Mouse (Mus musculus): ENCODE results near the gene Rprml. TPM values are rescaled to one million over a fixed set of nuclear protein-coding genes. Genes with fewer than 3 reads are reported as not detected.

The Rprml gene
- polyA plus RNA-seq (2012; rRNA removed) = 2.7 and 4.8 TPM in 2 replicates

- TF ChIP-seq POLR2A (IDR thresholded peaks at IDR 0.05; ENCODE audit: control insufficient read depth, low read depth, low read length) = peak; percentile 63; the same call in 1 of the 2 replicates
- TF ChIP-seq CTCF (IDR thresholded peaks at IDR 0.05; ENCODE audit: control insufficient read depth, insufficient read depth, insufficient replicate concordance, low read depth, low read length) = no peak
- H3K4me1 ChIP-seq (ENCODE audit: control insufficient read depth, insufficient read depth, low read length) = peaks cover 20% of the 10 kb centered on the region
- H3K4me3 ChIP-seq (ENCODE audit: control insufficient read depth, low read depth, low read length) = peak within 1 kb of the TSS; percentile 75
- no peaks in the 10 kb centered on the region for H3K36me3 ChIP-seq (ENCODE audit: control insufficient read depth, insufficient read depth, low read length)
- no peaks in the 10 kb centered on the region for H3K27me3 ChIP-seq (ENCODE audit: control insufficient read depth, insufficient read depth, low read length)
- peak within 1 kb of the TSS; percentile 71 for H3K27ac ChIP-seq (ENCODE audit: control insufficient read depth, insufficient read depth, low read depth, low read length)
Observed at GRCm38 (mm10) chr11:103649301-103649982, at the start of gene Rprml. Gene Rprml (plus strand): TSS chr11:103649570.

GRCm38 (mm10) chr11:103606611-103607010 lies 42.8 kb upstream of the Rprml start:
- Histone ChIP-seq H3K4me3 (ENCODE audit: control insufficient read depth, low read depth, low read length) (no peak overlapping the region), H3K4me1 (ENCODE audit: control insufficient read depth, insufficient read depth, low read length) (no peaks in the 10 kb centered on the region), H3K27me3 (ENCODE audit: control insufficient read depth, insufficient read depth, low read length) (no peaks in the 10 kb centered on the region), H3K36me3 (ENCODE audit: control insufficient read depth, insufficient read depth, low read length) (no peaks in the 10 kb centered on the region), H3K27ac (ENCODE audit: control insufficient read depth, insufficient read depth, low read depth, low read length) (no peak overlapping the region)
- TF ChIP-seq POLR2A (IDR thresholded peaks at IDR 0.05; ENCODE audit: control insufficient read depth, low read depth, low read length) = no peak
- TF ChIP-seq CTCF (IDR thresholded peaks at IDR 0.05; ENCODE audit: control insufficient read depth, insufficient read depth, insufficient replicate concordance, low read depth, low read length) = no peak

DNA sequence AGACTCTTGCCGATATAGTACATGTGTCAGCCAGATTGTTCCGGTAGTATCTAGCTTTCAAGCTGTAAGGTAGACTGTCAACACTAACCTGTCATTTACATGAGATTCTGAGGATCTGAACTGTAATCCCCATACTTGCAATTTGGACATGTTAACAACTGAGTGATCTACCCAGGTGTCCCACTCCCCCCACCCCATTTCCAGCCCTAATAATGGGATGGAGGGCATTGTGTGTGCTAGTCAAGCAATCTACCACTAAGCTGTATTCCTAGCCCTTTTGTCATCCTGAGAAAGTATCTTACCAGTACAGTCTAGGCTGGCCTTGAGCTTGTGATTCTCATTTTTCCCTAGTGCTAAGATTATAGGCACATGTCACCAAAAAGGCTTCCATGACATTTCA lies 38.6 kb upstream of the Rprml start:
- no peaks in the 10 kb centered on the region for H3K27me3 ChIP-seq (ENCODE audit: control insufficient read depth, insufficient read depth, low read length)
- no peak overlapping the region for H3K4me3 ChIP-seq (ENCODE audit: control insufficient read depth, low read depth, low read length)
- H3K36me3 ChIP-seq (ENCODE audit: control insufficient read depth, insufficient read depth, low read length) = no peaks in the 10 kb centered on the region
- H3K27ac ChIP-seq (ENCODE audit: control insufficient read depth, insufficient read depth, low read depth, low read length) = no peak overlapping the region
- TF ChIP-seq POLR2A (IDR thresholded peaks at IDR 0.05; ENCODE audit: control insufficient read depth, low read depth, low read length) = no peak
- TF ChIP-seq CTCF (IDR thresholded peaks at IDR 0.05; ENCODE audit: control insufficient read depth, insufficient read depth, insufficient replicate concordance, low read depth, low read length) = no peak
- H3K4me1 ChIP-seq (ENCODE audit: control insufficient read depth, insufficient read depth, low read length) = no peaks in the 10 kb centered on the region

- peak; percentile 81; the same call in 1 of the 2 replicates for TF ChIP-seq POLR2A (IDR thresholded peaks at IDR 0.05; ENCODE audit: control insufficient read depth, low read depth, low read length)
- no peak for TF ChIP-seq CTCF (IDR thresholded peaks at IDR 0.05; ENCODE audit: control insufficient read depth, insufficient read depth, insufficient replicate concordance, low read depth, low read length)
- Histone ChIP-seq H3K4me1 (ENCODE audit: control insufficient read depth, insufficient read depth, low read length) (no peaks in the 10 kb centered on the region), H3K27ac (ENCODE audit: control insufficient read depth, insufficient read depth, low read depth, low read length) (peak within 1 kb of the TSS; percentile 54), H3K36me3 (ENCODE audit: control insufficient read depth, insufficient read depth, low read length) (peaks cover 9% of the 10 kb centered on the region), H3K27me3 (ENCODE audit: control insufficient read depth, insufficient read depth, low read length) (no peaks in the 10 kb centered on the region), H3K4me3 (ENCODE audit: control insufficient read depth, low read depth, low read length) (peak within 1 kb of the TSS; percentile 90)
Observed at GRCm38 (mm10) chr11:103621040-103621439, 28.3 kb upstream of the Rprml start, which contains the start of gene Gm884. Gene Gm884 (minus strand): TSS chr11:103621140.

GRCm38 (mm10) chr11:103627453-103627852 lies 21.9 kb upstream of the Rprml start:
- Histone ChIP-seq H3K4me3 (ENCODE audit: control insufficient read depth, low read depth, low read length) (peak overlapping the region; percentile 99), H3K27me3 (ENCODE audit: control insufficient read depth, insufficient read depth, low read length) (no peaks in the 10 kb centered on the region), H3K27ac (ENCODE audit: control insufficient read depth, insufficient read depth, low read depth, low read length) (peak overlapping the region; percentile 93), H3K4me1 (ENCODE audit: control insufficient read depth, insufficient read depth, low read length) (no peaks in the 10 kb centered on the region), H3K36me3 (ENCODE audit: control insufficient read depth, insufficient read depth, low read length) (no peaks in the 10 kb centered on the region)
- TF ChIP-seq POLR2A (IDR thresholded peaks at IDR 0.05; ENCODE audit: control insufficient read depth, low read depth, low read length) (peak; percentile 97), CTCF (IDR thresholded peaks at IDR 0.05; ENCODE audit: control insufficient read depth, insufficient read depth, insufficient replicate concordance, low read depth, low read length) (no peak)

- H3K36me3 ChIP-seq (ENCODE audit: control insufficient read depth, insufficient read depth, low read length) = no peaks in the 10 kb centered on the region
- no peaks in the 10 kb centered on the region; the same call in 1 of the 2 replicates for H3K4me1 ChIP-seq (ENCODE audit: control insufficient read depth, insufficient read depth, low read length)
- TF ChIP-seq CTCF (IDR thresholded peaks at IDR 0.05; ENCODE audit: control insufficient read depth, insufficient read depth, insufficient replicate concordance, low read depth, low read length) = no peak
- TF ChIP-seq POLR2A (IDR thresholded peaks at IDR 0.05; ENCODE audit: control insufficient read depth, low read depth, low read length) = no peak
- H3K27ac ChIP-seq (ENCODE audit: control insufficient read depth, insufficient read depth, low read depth, low read length) = no peak overlapping the region
- no peaks in the 10 kb centered on the region for H3K27me3 ChIP-seq (ENCODE audit: control insufficient read depth, insufficient read depth, low read length)
- no peak overlapping the region for H3K4me3 ChIP-seq (ENCODE audit: control insufficient read depth, low read depth, low read length)
Observed at GRCm38 (mm10) chr11:103634806-103635205, 14.6 kb upstream of the Rprml start.

DNA sequence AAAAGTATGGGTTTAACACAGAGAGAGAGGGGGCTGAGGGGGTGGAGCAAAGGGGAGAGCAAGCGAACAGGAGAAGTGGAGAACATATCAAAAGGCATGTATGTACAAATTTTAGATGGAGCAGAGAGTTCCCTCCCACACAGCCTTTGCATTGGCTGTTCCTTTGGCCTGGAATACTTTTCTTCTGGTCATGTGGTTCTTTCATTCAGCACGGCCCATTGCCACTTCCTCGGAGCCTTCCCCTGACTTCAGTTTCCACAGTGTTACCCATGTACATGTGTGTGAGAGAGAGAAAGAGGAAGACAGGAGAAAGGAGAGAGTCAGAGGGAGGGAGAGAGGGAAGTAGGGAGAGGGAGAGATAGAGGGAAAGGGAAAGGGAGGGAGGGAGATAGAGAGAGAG lies 13.9 kb upstream of the Rprml start:
- H3K4me3 ChIP-seq (ENCODE audit: control insufficient read depth, low read depth, low read length) = no peak overlapping the region
- no peaks in the 10 kb centered on the region; the same call in 1 of the 2 replicates for H3K4me1 ChIP-seq (ENCODE audit: control insufficient read depth, insufficient read depth, low read length)

More for the DNA sequence above, 13.9 kb upstream of the Rprml start:
- no peaks in the 10 kb centered on the region for H3K27me3 ChIP-seq (ENCODE audit: control insufficient read depth, insufficient read depth, low read length)
- TF ChIP-seq CTCF (IDR thresholded peaks at IDR 0.05; ENCODE audit: control insufficient read depth, insufficient read depth, insufficient replicate concordance, low read depth, low read length) (no peak), POLR2A (IDR thresholded peaks at IDR 0.05; ENCODE audit: control insufficient read depth, low read depth, low read length) (no peak)
- H3K36me3 ChIP-seq (ENCODE audit: control insufficient read depth, insufficient read depth, low read length) = no peaks in the 10 kb centered on the region
- H3K27ac ChIP-seq (ENCODE audit: control insufficient read depth, insufficient read depth, low read depth, low read length) = no peak overlapping the region

All from testis, adult 2 months (tissue).